Mouse (Mus musculus) gastrocnemius, postnatal 25 days (tissue): ENCODE measurements around the gene Efnb2. TPM values are rescaled to one million over a fixed set of nuclear protein-coding genes. Genes with fewer than 3 reads are reported as not detected.

Experiments
- DNase-seq: peaks from one replicate; pipeline ENCODE4 v3.0.0; 2022
- long read RNA-seq, 2 experiments: library from polyadenylated mRNA; stranded (forward); transcript quantifications; one replicate each; pipeline ENCODE4 v2.0.0; 2021
- total RNA-seq, 2 experiments: library from RNA; stranded (reverse); gene quantifications; 1 replicate in 1 of 2; 2 replicates in 1 of 2; pipeline ENCODE4 v1.2.3; 2021

Gene Efnb2
- 1 to 10 TPM; 6.3 to 6.9 TPM for total RNA-seq
- long read RNA-seq, experiment 1, full-length matches to known transcripts = 1 of 2 reads
- long read RNA-seq, experiment 1, partial matches to known transcripts = 0 of 2 reads
- long read RNA-seq, experiment 1, other reads (novel, unspliced or antisense) = 1 of 2 reads
- long read RNA-seq, experiment 2, partial matches to known transcripts = 0 of 2 reads
- long read RNA-seq, experiment 2, other reads (novel, unspliced or antisense) = 2 of 2 reads

DNA sequence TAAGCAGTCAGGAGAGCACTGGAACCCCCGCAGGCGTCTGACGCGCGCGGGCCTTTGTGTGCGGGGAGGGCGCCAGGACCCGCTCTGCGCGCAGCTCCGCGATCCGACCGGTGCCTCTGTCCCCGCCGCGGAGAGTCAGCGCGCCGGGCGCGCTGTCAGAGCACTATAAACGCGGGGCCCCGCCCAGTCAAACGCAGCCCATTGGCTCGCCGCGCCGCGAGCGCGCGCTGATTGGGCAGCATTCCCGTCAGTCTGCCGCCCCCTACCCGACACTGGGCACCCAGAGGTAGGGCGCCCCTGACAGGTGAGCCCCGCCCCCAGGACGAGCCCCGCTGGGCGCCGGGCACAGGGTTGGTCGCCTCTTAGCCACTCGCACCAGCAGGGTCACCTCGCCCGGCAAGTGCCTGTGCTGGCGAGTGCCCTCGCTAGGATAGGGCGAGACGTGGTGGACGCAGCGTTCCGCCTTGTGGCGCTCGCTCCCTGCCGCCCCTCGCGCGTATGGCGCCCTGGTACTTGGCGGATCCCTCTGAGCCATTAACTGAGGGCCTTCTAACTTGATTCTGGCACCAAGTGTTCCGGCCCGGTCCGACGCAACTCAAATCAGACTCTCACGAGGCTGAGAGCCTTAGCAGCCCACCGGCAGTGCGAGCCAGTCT is at the start of gene Efnb2:
Efnb2 (minus strand) TSS at position 140 of the 656 bp plus-strand sequence.
- peak; percentile 94 for DNase-seq

DNA sequence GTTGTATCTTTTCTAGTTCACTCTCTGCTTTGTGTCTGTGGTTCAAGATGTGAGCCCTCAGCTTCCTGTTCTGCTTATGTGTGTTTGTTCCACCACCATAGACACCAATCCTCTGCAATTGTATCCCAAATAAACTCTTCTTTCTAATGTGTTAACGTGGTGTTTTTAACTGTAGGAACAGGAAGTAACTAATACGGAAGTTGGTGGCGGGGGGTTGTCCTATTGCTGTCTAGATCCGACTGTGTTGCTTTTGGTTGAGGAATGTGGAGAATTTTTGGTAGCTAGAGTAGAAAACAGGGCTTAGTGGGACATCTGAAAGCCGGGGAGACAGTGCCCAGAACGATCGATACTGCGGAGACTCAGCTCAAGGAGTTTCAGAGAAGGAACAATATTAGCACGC is 43.8 kb upstream of the Efnb2 start:
- no peak for DNase-seq

DNA sequence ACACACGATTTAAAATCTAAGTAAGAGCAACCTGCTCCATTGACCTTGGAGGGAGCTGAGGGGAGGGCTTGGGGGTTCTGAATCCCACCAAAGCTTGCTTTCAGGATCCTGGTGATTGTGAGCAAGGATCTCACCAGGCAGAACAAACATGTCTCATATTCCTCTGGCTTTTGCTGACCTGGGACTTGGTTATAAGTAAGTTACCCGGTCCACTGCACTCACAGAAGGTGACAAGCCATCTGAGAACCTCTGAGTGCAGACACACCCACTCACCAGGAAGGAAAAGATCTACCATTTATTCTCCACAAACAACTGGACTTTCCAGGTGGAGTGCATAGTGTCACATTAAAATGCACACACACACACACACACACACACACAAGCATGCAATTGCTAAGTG is 42.6 kb upstream of the Efnb2 start:
- DNase-seq = no peak

DNA sequence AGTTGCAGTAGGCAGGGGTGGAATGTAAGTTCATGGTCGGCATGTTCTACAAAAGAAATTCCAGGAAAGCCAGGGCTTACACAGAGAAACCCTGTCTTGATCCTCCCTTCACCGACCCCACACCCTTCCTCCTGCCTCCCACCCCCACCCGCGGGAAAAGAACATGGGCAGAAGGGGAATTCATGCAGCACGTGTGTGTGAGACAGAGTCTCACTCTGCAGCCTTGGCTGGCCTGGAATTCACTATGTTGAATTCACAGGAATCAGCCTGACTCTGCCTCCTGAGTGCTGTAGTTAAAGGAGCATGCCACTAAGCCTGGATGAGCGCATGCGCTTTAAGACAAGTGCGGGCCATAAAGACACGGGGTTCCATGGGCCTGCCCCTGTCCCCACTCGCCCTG is 39.8 kb upstream of the Efnb2 start:
- DNase-seq = no peak

GRCm38 (mm10) chr8:8700229-8700628 is 39.2 kb upstream of the Efnb2 start:
- DNase-seq = no peak

- DNase-seq = peak; percentile 94
These were observed 29.4 kb upstream of the Efnb2 start, which contains the start of gene Arglu1 for GRCm38 (mm10) chr8:8690146-8691092. Gene Arglu1, minus strand, starts transcription at chr8:8690521.

- DNase-seq = peak; percentile 59
These were observed 28.6 kb upstream of the Efnb2 start for GRCm38 (mm10) chr8:8689454-8690145.

DNA sequence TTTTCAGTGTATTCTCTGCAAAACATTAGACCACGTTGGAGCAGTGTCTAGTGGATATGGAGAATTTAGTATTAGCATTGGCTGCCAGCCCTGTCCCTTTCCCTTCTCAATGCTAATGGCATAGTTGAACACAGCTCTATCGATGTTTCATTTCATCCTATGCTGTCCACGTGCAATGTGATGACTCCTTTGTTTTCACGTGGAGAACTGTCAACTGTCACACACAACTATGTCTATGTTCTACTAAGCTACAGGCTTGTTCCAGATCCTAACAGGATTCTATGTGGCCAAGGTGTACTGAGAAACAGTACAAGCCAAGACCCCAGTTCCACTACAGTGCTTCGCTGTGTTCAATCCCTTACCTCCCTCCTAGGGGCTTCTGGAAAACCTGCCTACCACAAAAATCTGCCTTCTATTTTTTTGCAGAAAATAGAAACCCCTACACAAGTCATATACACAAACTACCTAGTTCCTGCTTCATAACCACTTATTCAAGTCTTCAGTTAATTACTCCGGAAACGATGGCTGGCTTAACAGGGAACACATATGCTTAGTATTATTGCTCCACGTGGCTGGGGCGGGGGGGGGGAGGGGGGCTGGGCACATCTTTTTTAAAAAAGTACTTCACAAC is 27.9 kb upstream of the Efnb2 start:
- no peak for DNase-seq

DNA sequence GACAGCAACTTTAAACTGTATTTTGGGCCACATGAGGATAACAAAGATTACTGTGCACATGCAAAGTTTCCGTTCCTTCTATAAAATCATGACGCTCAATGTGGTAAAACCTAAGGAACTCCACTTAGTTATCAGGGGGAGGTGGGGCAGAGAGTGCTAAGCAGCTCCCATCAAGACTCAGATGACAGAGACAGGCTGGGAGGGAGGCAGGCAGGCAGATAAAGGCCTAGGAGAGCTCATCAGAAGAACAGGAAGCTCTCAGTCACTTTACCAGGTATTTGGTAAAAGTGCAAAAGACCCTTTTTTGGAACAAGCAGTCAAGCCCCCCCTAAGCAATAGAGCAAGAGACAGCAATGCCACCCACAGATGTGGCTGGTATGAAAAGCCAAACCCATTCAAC is 24.5 kb upstream of the Efnb2 start:
- no peak for DNase-seq

- no peak for DNase-seq
These were observed 21.7 kb upstream of the Efnb2 start for GRCm38 (mm10) chr8:8682697-8683096.

- no peak for DNase-seq
These were observed 17.2 kb upstream of the Efnb2 start for GRCm38 (mm10) chr8:8678236-8678635.

GRCm38 (mm10) chr8:8674864-8675263 is 13.8 kb upstream of the Efnb2 start:
- DNase-seq = no peak

DNA sequence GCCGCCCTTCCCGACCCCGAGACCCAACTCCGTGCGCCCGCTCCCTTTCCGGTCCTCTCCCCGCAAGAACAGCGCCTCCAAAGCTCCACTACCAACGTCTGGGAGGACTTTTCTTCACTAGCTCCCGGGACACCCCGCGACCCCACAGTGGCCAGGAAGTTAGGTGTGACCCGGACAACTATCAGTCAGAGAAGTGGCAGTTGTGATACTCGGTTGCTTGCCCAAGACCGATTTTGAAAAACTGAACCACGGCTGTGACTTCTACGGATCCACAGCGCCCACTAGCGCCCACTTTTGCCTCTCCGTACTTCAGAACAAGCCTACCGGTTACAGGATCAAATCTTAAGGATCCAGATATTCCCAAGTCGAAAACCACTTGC is 707 bp upstream of the Efnb2 start:
- peak; percentile 75 for DNase-seq

GRCm38 (mm10) chr8:8660307-8661098 is 539 bp downstream of the Efnb2 start:
- no peak for DNase-seq

GRCm38 (mm10) chr8:8659503-8660306 is 1.3 kb downstream of the Efnb2 start:
- peak; percentile 16 for DNase-seq

DNA sequence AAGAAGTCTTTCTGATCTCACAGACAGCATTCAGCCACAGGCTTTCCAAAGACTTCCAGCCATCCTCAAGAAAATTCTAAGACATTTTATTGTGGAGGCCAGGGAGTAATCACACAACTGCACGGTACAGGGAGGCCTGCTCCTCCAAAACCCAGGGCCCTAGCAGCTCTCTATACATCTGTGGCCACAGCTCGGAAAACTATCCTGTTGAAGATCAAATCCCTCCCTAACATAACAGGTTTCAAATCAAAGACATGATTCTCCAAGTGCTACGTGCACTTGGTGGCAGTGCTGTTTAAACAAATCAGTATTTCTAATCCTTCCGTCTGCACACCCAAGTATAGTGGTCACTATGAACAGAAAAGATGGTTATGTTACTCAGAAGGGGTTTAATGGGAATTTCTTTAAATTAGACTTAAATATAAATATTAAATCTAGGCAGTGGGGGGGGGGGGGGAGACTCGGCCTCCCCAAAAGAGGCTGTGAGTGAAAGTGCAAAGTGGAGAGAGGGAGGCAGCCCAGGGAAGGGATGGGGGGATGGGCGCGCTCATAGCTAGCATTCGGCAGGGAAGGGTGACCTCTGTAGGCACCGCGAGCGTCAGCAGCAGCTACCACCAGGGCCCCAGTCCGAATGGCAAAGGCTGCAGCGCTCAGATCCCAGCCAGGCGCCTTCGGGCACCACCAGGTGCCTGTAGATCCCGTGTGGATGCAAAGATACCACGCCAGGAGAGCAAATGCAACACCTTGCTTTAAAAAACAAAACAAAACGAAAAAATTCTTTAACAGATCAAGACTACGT is 2.4 kb downstream of the Efnb2 start:
- DNase-seq = peak; percentile 71

- DNase-seq = no peak
These were observed 3.2 kb downstream of the Efnb2 start for GRCm38 (mm10) chr8:8657692-8658355.
